Mouse (Mus musculus): ENCODE measurements around the gene Smarcc2. TPM values are rescaled to one million over a fixed set of nuclear protein-coding genes. Genes with fewer than 3 reads are reported as not detected.
A peak's percentile ranks its signal among the peaks of the same experiment; 100 is the strongest.

Smarcc2 gene
- polyA plus RNA-seq, 1 experiment from 2014 or later = 109 TPM

- no peaks in the 10 kb centered on the region; the same call in 1 of the 2 replicates for H3K4me1 ChIP-seq (ENCODE audit: control insufficient read depth, insufficient read depth, low read length)
- no peak overlapping the region for H3K27ac ChIP-seq (replicated peaks; ENCODE audit: low read depth, low read length)
- no peak for ATAC-seq (replicated peaks; ENCODE audit: insufficient number of reproducible peaks, low FRiP score, low TSS enrichment, low read depth)
- DNase-seq (ENCODE audit: low spot score) = no peak
- H3K4me2 ChIP-seq (ENCODE audit: low read depth, low read length) = no peak overlapping the region
- H3K27me3 ChIP-seq (ENCODE audit: control insufficient read depth, insufficient read depth, low read length) = peaks cover 9% of the 10 kb centered on the region
- WGBS = 83% methylated on average over 12 of the region's 12 CpGs
- no peak overlapping the region for H3K4me3 ChIP-seq (ENCODE audit: low read depth, low read length)
- no peak overlapping the region for H3K9ac ChIP-seq (replicated peaks; ENCODE audit: low read length)
- no peaks in the 10 kb centered on the region for H3K36me3 ChIP-seq (replicated peaks; ENCODE audit: control insufficient read depth, insufficient read depth, low read depth, low read length)
- no peaks in the 10 kb centered on the region for H3K9me3 ChIP-seq (replicated peaks; ENCODE audit: control insufficient read depth, low read length)
Measured at GRCm38 (mm10) chr10:128511761-128512160, 52.7 kb downstream of the Smarcc2 start.

GRCm38 (mm10) chr10:128515044-128515443 lies 56.0 kb downstream of the Smarcc2 start:
- ATAC-seq (replicated peaks; ENCODE audit: insufficient number of reproducible peaks, low FRiP score, low TSS enrichment, low read depth) (no peak), DNase-seq (ENCODE audit: low spot score) (no peak)
- no peaks in the 10 kb centered on the region for H3K36me3 ChIP-seq (replicated peaks; ENCODE audit: control insufficient read depth, insufficient read depth, low read depth, low read length)
- H3K4me2 ChIP-seq (ENCODE audit: low read depth, low read length) = no peak overlapping the region
- H3K4me1 ChIP-seq (ENCODE audit: control insufficient read depth, insufficient read depth, low read length) = no peaks in the 10 kb centered on the region; the same call in 1 of the 2 replicates
- H3K4me3 ChIP-seq (ENCODE audit: low read depth, low read length) = no peak overlapping the region
- no peak overlapping the region for H3K27ac ChIP-seq (replicated peaks; ENCODE audit: low read depth, low read length)
- WGBS = 79% methylated on average over 4 of the region's 4 CpGs
- H3K9ac ChIP-seq (replicated peaks; ENCODE audit: low read length) = no peak overlapping the region
- no peaks in the 10 kb centered on the region for H3K9me3 ChIP-seq (replicated peaks; ENCODE audit: control insufficient read depth, low read length)
- peaks cover 18% of the 10 kb centered on the region for H3K27me3 ChIP-seq (ENCODE audit: control insufficient read depth, insufficient read depth, low read length)

- DNase-seq (ENCODE audit: low spot score) (no peak), ATAC-seq (replicated peaks; ENCODE audit: insufficient number of reproducible peaks, low FRiP score, low TSS enrichment, low read depth) (no peak; the same call in 1 of the 2 replicates)
- Histone ChIP-seq H3K4me3 (ENCODE audit: low read depth, low read length) (no peak overlapping the region), H3K4me1 (ENCODE audit: control insufficient read depth, insufficient read depth, low read length) (no peaks in the 10 kb centered on the region; the same call in 1 of the 2 replicates), H3K27me3 (ENCODE audit: control insufficient read depth, insufficient read depth, low read length) (peaks cover 18% of the 10 kb centered on the region), H3K27ac (replicated peaks; ENCODE audit: low read depth, low read length) (no peak overlapping the region), H3K9me3 (replicated peaks; ENCODE audit: control insufficient read depth, low read length) (no peaks in the 10 kb centered on the region), H3K4me2 (ENCODE audit: low read depth, low read length) (peak overlapping the region; percentile 36), H3K9ac (replicated peaks; ENCODE audit: low read length) (0 out of 2 replicates have a peak overlapping the region, but pooled peaks have one; percentile 32), H3K36me3 (replicated peaks; ENCODE audit: control insufficient read depth, insufficient read depth, low read depth, low read length) (no peaks in the 10 kb centered on the region)
- WGBS = 7% methylated on average over 20 of the region's 20 CpGs
Measured at GRCm38 (mm10) chr10:128516029-128516428, 57.0 kb downstream of the Smarcc2 start.

- DNase-seq (ENCODE audit: low spot score) (no peak), ATAC-seq (replicated peaks; ENCODE audit: insufficient number of reproducible peaks, low FRiP score, low TSS enrichment, low read depth) (no peak)
- no peaks in the 10 kb centered on the region; the same call in 1 of the 2 replicates for H3K4me1 ChIP-seq (ENCODE audit: control insufficient read depth, insufficient read depth, low read length)
- no peaks in the 10 kb centered on the region for H3K36me3 ChIP-seq (replicated peaks; ENCODE audit: control insufficient read depth, insufficient read depth, low read depth, low read length)
- H3K27me3 ChIP-seq (ENCODE audit: control insufficient read depth, insufficient read depth, low read length) = peaks cover 18% of the 10 kb centered on the region
- no peak overlapping the region for H3K4me3 ChIP-seq (ENCODE audit: low read depth, low read length)
- H3K9ac ChIP-seq (replicated peaks; ENCODE audit: low read length) = no peak overlapping the region
- H3K9me3 ChIP-seq (replicated peaks; ENCODE audit: control insufficient read depth, low read length) = no peaks in the 10 kb centered on the region
- H3K27ac ChIP-seq (replicated peaks; ENCODE audit: low read depth, low read length) = no peak overlapping the region
- H3K4me2 ChIP-seq (ENCODE audit: low read depth, low read length) = no peak overlapping the region
- WGBS = 21% methylated on average over 6 of the region's 6 CpGs
Measured at GRCm38 (mm10) chr10:128516677-128517076, 57.6 kb downstream of the Smarcc2 start.

GRCm38 (mm10) chr10:128518833-128519232 lies 59.8 kb downstream of the Smarcc2 start:
- Histone ChIP-seq H3K4me1 (ENCODE audit: control insufficient read depth, insufficient read depth, low read length) (no peaks in the 10 kb centered on the region; the same call in 1 of the 2 replicates), H3K36me3 (replicated peaks; ENCODE audit: control insufficient read depth, insufficient read depth, low read depth, low read length) (no peaks in the 10 kb centered on the region), H3K9me3 (replicated peaks; ENCODE audit: control insufficient read depth, low read length) (no peaks in the 10 kb centered on the region), H3K4me3 (ENCODE audit: low read depth, low read length) (no peak overlapping the region), H3K9ac (replicated peaks; ENCODE audit: low read length) (no peak overlapping the region), H3K27me3 (ENCODE audit: control insufficient read depth, insufficient read depth, low read length) (peaks cover 22% of the 10 kb centered on the region), H3K4me2 (ENCODE audit: low read depth, low read length) (no peak overlapping the region), H3K27ac (replicated peaks; ENCODE audit: low read depth, low read length) (no peak overlapping the region)
- DNase-seq (ENCODE audit: low spot score) = no peak
- ATAC-seq (replicated peaks; ENCODE audit: insufficient number of reproducible peaks, low FRiP score, low TSS enrichment, low read depth) = no peak
- WGBS = 60% methylated on average over 7 of the region's 7 CpGs

- DNase-seq (ENCODE audit: low spot score) (no peak), ATAC-seq (replicated peaks; ENCODE audit: insufficient number of reproducible peaks, low FRiP score, low TSS enrichment, low read depth) (no peak)
- no peak overlapping the region for H3K9ac ChIP-seq (replicated peaks; ENCODE audit: low read length)
- no peak overlapping the region for H3K4me2 ChIP-seq (ENCODE audit: low read depth, low read length)
- peaks cover 25% of the 10 kb centered on the region for H3K27me3 ChIP-seq (ENCODE audit: control insufficient read depth, insufficient read depth, low read length)
- no peaks in the 10 kb centered on the region for H3K9me3 ChIP-seq (replicated peaks; ENCODE audit: control insufficient read depth, low read length)
- H3K36me3 ChIP-seq (replicated peaks; ENCODE audit: control insufficient read depth, insufficient read depth, low read depth, low read length) = no peaks in the 10 kb centered on the region
- WGBS = 84% methylated on average over 16 of the region's 16 CpGs
- no peak overlapping the region for H3K4me3 ChIP-seq (ENCODE audit: low read depth, low read length)
- no peak overlapping the region for H3K27ac ChIP-seq (replicated peaks; ENCODE audit: low read depth, low read length)
- H3K4me1 ChIP-seq (ENCODE audit: control insufficient read depth, insufficient read depth, low read length) = no peaks in the 10 kb centered on the region; the same call in 1 of the 2 replicates
Measured at GRCm38 (mm10) chr10:128520591-128520990, 61.5 kb downstream of the Smarcc2 start.

GRCm38 (mm10) chr10:128522351-128522750 lies 63.3 kb downstream of the Smarcc2 start:
- ATAC-seq (replicated peaks; ENCODE audit: insufficient number of reproducible peaks, low FRiP score, low TSS enrichment, low read depth) (no peak), DNase-seq (ENCODE audit: low spot score) (no peak)
- no peaks in the 10 kb centered on the region for H3K4me1 ChIP-seq (ENCODE audit: control insufficient read depth, insufficient read depth, low read length)
- H3K36me3 ChIP-seq (replicated peaks; ENCODE audit: control insufficient read depth, insufficient read depth, low read depth, low read length) = no peaks in the 10 kb centered on the region
- H3K9ac ChIP-seq (replicated peaks; ENCODE audit: low read length) = no peak overlapping the region
- peaks cover 10% of the 10 kb centered on the region for H3K27me3 ChIP-seq (ENCODE audit: control insufficient read depth, insufficient read depth, low read length)
- 71% methylated on average over 6 of the region's 6 CpGs for WGBS
- H3K27ac ChIP-seq (replicated peaks; ENCODE audit: low read depth, low read length) = no peak overlapping the region
- no peak overlapping the region for H3K4me3 ChIP-seq (ENCODE audit: low read depth, low read length)
- no peaks in the 10 kb centered on the region for H3K9me3 ChIP-seq (replicated peaks; ENCODE audit: control insufficient read depth, low read length)
- no peak overlapping the region for H3K4me2 ChIP-seq (ENCODE audit: low read depth, low read length)

GRCm38 (mm10) chr10:128524111-128524731 lies 65.2 kb downstream of the Smarcc2 start:
- no peak overlapping the region for H3K27ac ChIP-seq (replicated peaks; ENCODE audit: low read depth, low read length)
- peak overlapping the region; percentile 41; the same call in 1 of the 2 replicates for H3K9ac ChIP-seq (replicated peaks; ENCODE audit: low read length)
- H3K27me3 ChIP-seq (ENCODE audit: control insufficient read depth, insufficient read depth, low read length) = peaks cover 8% of the 10 kb centered on the region; the same call in 1 of the 2 replicates
- WGBS = 6% methylated on average over 11 of the region's 11 CpGs
- no peaks in the 10 kb centered on the region for H3K9me3 ChIP-seq (replicated peaks; ENCODE audit: control insufficient read depth, low read length)
- no peaks in the 10 kb centered on the region for H3K4me1 ChIP-seq (ENCODE audit: control insufficient read depth, insufficient read depth, low read length)
- H3K36me3 ChIP-seq (replicated peaks; ENCODE audit: control insufficient read depth, insufficient read depth, low read depth, low read length) = no peaks in the 10 kb centered on the region
- ATAC-seq (replicated peaks; ENCODE audit: insufficient number of reproducible peaks, low FRiP score, low TSS enrichment, low read depth) (no peak), DNase-seq (ENCODE audit: low spot score) (peak; percentile 26)
- H3K4me2 ChIP-seq (ENCODE audit: low read depth, low read length) = peak overlapping the region; percentile 100
- peak overlapping the region; percentile 66 for H3K4me3 ChIP-seq (ENCODE audit: low read depth, low read length)
